Mouse (Mus musculus) lung, embryonic 14.5 days (tissue): Measurements from ENCODE around the gene Golga5. TPM values are rescaled to one million over a fixed set of nuclear protein-coding genes. Genes with fewer than 3 reads are reported as not detected.

Experiments used
- ATAC-seq: fragments of 200-750 bp; cut with Nextera tagmentation; 2 replicates; pipeline ENCODE4 v1.8.0; 2017; ENCODE audit warnings: mild to moderate bottlenecking, moderate TSS enrichment, moderate library complexity; ENCODE audit not compliant: insufficient read depth
- DNase-seq: peaks from one replicate; pipeline ENCODE4 v3.0.0-alpha.2; 2015
- H3K27ac ChIP-seq: fragments of 300-500 bp; sonication (generic); 2 replicates; pipeline ENCODE4 v1.5.1; 2014; ENCODE audit warnings: low read depth, mild to moderate bottlenecking, moderate library complexity
- H3K27me3 ChIP-seq: fragments of 300-500 bp; sonication (generic); 2 replicates; pipeline ENCODE4 v1.6.1; 2014; ENCODE audit warnings: low read length, control low read depth; ENCODE audit not compliant: insufficient read depth
- H3K36me3 ChIP-seq: fragments of 300-500 bp; sonication (generic); 2 replicates; pipeline ENCODE4 v1.6.1; 2014; ENCODE audit warnings: control low read depth; ENCODE audit not compliant: insufficient read depth
- H3K4me1 ChIP-seq: fragments of 300-500 bp; sonication (generic); 2 replicates; pipeline ENCODE4 v1.6.1; 2014; ENCODE audit warnings: antibody characterized with exemption, control low read depth; ENCODE audit not compliant: insufficient read depth
- H3K4me2 ChIP-seq: fragments of 300-500 bp; sonication (generic); 2 replicates; pipeline ENCODE4 v1.6.1; 2014; ENCODE audit warnings: mild to moderate bottlenecking
- H3K4me3 ChIP-seq: fragments of 300-500 bp; sonication (generic); 2 replicates; pipeline ENCODE4 v1.5.1; 2014; ENCODE audit warnings: low read depth, low read length
- H3K9ac ChIP-seq: fragments of 300-500 bp; sonication (generic); 2 replicates; pipeline ENCODE4 v1.6.1; 2014
- H3K9me3 ChIP-seq: fragments of 300-500 bp; sonication (generic); 2 replicates; pipeline ENCODE4 v1.6.1; 2016; ENCODE audit warnings: low read depth, low read length, control low read depth
- CTCF ChIP-seq: IDR thresholded peaks from 2 replicates; pipeline ENCODE4 v1.5.1; 2016; ENCODE audit warnings: antibody characterized with exemption, low read depth
- WGBS: fragments of 180-500 bp; shearing (Covaris S2); extraction: QIAGEN DNeasy Blood & Tissue Kit; methylation state at CpG from one replicate; pipeline ENCODE4 v1.1.7; 2014; 5-methylcytosine and 5-hydroxymethylcytosine counted together
- polyA plus RNA-seq: library from polyadenylated mRNA; unstranded; fragments of >200 nt; fragmentation: Nextera tagmentation; extraction: Ambion mirVana; gene quantifications from 2 replicates; pipeline ENCODE4 v1.2.1, GENCODE M21; 2014

Golga5 gene
- polyA plus RNA-seq, 1 experiment from 2014 or later: 29.4 TPM

DNA sequence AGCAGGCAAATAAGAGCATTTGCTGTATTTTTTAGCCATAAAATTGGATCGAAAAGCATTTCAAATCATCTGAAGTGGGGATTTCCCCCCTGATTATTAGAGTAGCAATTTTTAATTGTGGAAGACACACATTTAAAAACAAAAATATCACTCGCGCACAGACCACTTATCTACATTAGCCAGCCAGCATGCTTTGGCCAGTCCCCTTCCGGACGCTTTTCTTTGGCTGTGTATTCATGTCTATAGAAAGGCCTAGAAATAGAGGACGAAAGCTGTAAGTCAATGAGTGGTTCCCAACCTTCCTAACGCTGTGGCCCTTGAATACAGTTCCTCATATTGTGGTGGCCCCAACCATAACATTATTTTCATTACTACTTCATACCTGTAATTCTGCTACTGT lies 37.0 kb downstream of the Golga5 start:
- ATAC-seq (no peak), DNase-seq (no peak)
- 85% methylated on average over 7 of the region's 7 CpGs for WGBS
- H3K27me3 ChIP-seq: no peaks in the 10 kb centered on the region
- no peak overlapping the region for H3K27ac ChIP-seq
- no peak for TF ChIP-seq CTCF
- H3K4me1 ChIP-seq: no peaks in the 10 kb centered on the region
- no peaks in the 10 kb centered on the region for H3K36me3 ChIP-seq
- no peak overlapping the region for H3K4me3 ChIP-seq
- no peak overlapping the region for H3K4me2 ChIP-seq
- no peaks in the 10 kb centered on the region for H3K9me3 ChIP-seq
- no peak overlapping the region for H3K9ac ChIP-seq

- Histone ChIP-seq H3K36me3 (no peaks in the 10 kb centered on the region), H3K27me3 (no peaks in the 10 kb centered on the region), H3K4me2 (no peak overlapping the region), H3K4me3 (no peak overlapping the region), H3K9ac (no peak overlapping the region), H3K27ac (no peak overlapping the region), H3K4me1 (no peaks in the 10 kb centered on the region), H3K9me3 (no peaks in the 10 kb centered on the region)
- DNase-seq (no peak), ATAC-seq (no peak)
- TF ChIP-seq CTCF: no peak
- WGBS: 62% methylated on average over 3 of the region's 3 CpGs
Measured at GRCm38 (mm10) chr12:102511363-102511762, 42.4 kb downstream of the Golga5 start.

DNA sequence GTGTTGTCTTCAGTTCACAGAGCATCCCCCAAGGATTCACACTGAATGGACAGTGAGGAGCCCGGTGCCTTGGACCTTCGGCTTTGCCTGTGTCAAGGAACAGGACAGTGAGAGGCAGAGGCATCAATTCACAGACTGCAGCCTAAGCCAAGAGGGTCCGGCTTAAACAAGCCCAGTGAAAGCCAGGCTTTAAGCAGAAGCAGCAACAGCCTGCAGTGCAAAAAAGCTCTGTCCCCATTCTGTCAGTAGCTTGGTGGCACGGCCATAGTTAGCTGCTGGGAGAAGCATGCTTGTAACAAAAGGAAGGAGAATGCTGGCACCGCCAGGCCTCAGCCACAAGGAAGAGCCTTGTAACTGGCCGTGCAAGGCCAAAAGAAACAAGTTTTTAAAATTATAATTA lies 45.2 kb downstream of the Golga5 start:
- H3K4me2 ChIP-seq: no peak overlapping the region

GRCm38 (mm10) chr12:102514751-102515150 lies 45.8 kb downstream of the Golga5 start:
- DNase-seq (no peak), ATAC-seq (no peak)
- H3K9ac ChIP-seq: no peak overlapping the region
- H3K4me1 ChIP-seq: no peaks in the 10 kb centered on the region
- 88% methylated on average over 6 of the region's 6 CpGs for WGBS
- H3K36me3 ChIP-seq: no peaks in the 10 kb centered on the region
- H3K4me2 ChIP-seq: no peak overlapping the region
- no peaks in the 10 kb centered on the region for H3K27me3 ChIP-seq
- no peak for TF ChIP-seq CTCF
- H3K27ac ChIP-seq: no peak overlapping the region
- no peak overlapping the region for H3K4me3 ChIP-seq
- no peaks in the 10 kb centered on the region for H3K9me3 ChIP-seq

More for the DNA sequence above, 45.2 kb downstream of the Golga5 start:
- Histone ChIP-seq H3K9ac (no peak overlapping the region), H3K36me3 (no peaks in the 10 kb centered on the region), H3K4me3 (no peak overlapping the region), H3K27ac (no peak overlapping the region), H3K27me3 (no peaks in the 10 kb centered on the region), H3K4me1 (no peaks in the 10 kb centered on the region), H3K9me3 (no peaks in the 10 kb centered on the region)
- DNase-seq: no peak
- no peak for ATAC-seq
- no peak for TF ChIP-seq CTCF
- WGBS: 74% methylated on average over 6 of the region's 6 CpGs

DNA sequence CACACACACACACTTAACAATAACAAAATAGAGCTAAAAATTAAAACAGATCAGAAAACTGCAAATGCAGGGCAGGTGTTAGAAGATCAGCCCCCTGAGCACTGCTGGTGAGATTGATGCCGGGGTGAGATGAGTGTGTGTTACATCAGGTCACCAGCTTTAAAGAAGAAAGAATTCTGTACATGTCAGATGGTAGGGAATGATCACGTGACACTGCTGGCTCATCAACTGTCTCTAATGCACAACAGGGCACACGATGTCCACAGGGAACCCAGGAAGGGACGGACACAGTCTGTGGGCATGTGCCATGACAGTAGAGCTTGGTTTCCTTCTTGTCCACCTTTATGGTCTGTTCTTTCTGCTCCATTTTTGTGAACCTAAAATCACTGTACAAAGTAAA lies 47.2 kb downstream of the Golga5 start:
- DNase-seq (no peak), ATAC-seq (no peak)
- Histone ChIP-seq H3K36me3 (no peaks in the 10 kb centered on the region), H3K9me3 (no peaks in the 10 kb centered on the region), H3K4me2 (no peak overlapping the region), H3K9ac (no peak overlapping the region), H3K4me1 (no peaks in the 10 kb centered on the region), H3K4me3 (no peak overlapping the region), H3K27ac (no peak overlapping the region), H3K27me3 (no peaks in the 10 kb centered on the region)
- no peak for TF ChIP-seq CTCF
- WGBS: 78% methylated on average over 4 of the region's 4 CpGs

- H3K9ac ChIP-seq: no peak overlapping the region
- no peaks in the 10 kb centered on the region for H3K27me3 ChIP-seq
- no peak overlapping the region for H3K4me2 ChIP-seq
- H3K4me3 ChIP-seq: no peak overlapping the region
- no peak for TF ChIP-seq CTCF
- H3K36me3 ChIP-seq: no peaks in the 10 kb centered on the region
- no peaks in the 10 kb centered on the region for H3K4me1 ChIP-seq
- no peak overlapping the region for H3K27ac ChIP-seq
- DNase-seq: no peak
- H3K9me3 ChIP-seq: no peaks in the 10 kb centered on the region
- WGBS: 81% methylated on average over 13 of the region's 13 CpGs
- ATAC-seq: no peak
Measured at GRCm38 (mm10) chr12:102517647-102518046, 48.7 kb downstream of the Golga5 start.

GRCm38 (mm10) chr12:102519929-102520720 lies 51.2 kb downstream of the Golga5 start:
- H3K4me1 ChIP-seq: no peaks in the 10 kb centered on the region
- DNase-seq (no peak), ATAC-seq (no peak)
- H3K9ac ChIP-seq: no peak overlapping the region
- H3K4me2 ChIP-seq: no peak overlapping the region
- H3K27ac ChIP-seq: no peak overlapping the region
- no peak for TF ChIP-seq CTCF
- 76% methylated on average over 12 of the region's 12 CpGs for WGBS
- H3K27me3 ChIP-seq: no peaks in the 10 kb centered on the region
- H3K4me3 ChIP-seq: no peak overlapping the region
- H3K36me3 ChIP-seq: no peaks in the 10 kb centered on the region
- H3K9me3 ChIP-seq: no peaks in the 10 kb centered on the region
